Mouse (Mus musculus): ENCODE measurements at regions not wholly inside any gene's neighbourhood (a gene's known extent, or its start where the extent isn't known, plus 50 kb on each side); places are given as distances from the start of the nearest gene placed in this dataset.

GRCm38 (mm10) chr1:36015210-36015609 is 53.0 kb upstream of the Hs6st1 start:
- TF ChIP-seq POLR2A (IDR thresholded peaks at IDR 0.05; ENCODE audit: borderline replicate concordance, extremely low read depth, low read depth, low read length) (no peak), CTCF (IDR thresholded peaks at IDR 0.05; ENCODE audit: insufficient read depth, low read length) (no peak)

Measured in lung, adult 2 months (tissue).